Mouse (Mus musculus) left cerebral cortex, postnatal 14 days (tissue): ENCODE data around the gene B3galt4. TPM values are rescaled to one million over a fixed set of nuclear protein-coding genes. Genes with fewer than 3 reads are reported as not detected.

Experiments
- DNase-seq, 2 experiments: peaks; one replicate each; pipeline ENCODE4 v3.0.0; 2021 to 2022; ENCODE audit warnings: low spot score in 2 of 2, mixed read lengths in 1 of 2
- intact Hi-C: fragments of 180-260 bp; cut with DNase I; formaldehyde crosslinking; loops from one replicate; pipeline ENCODE4 v1.15.1; 2025
- total RNA-seq, 2 experiments: library from RNA; stranded (reverse); gene quantifications; 2 replicates each; pipeline ENCODE4 v1.2.3; 2021

B3galt4 gene
- total RNA-seq, 2 experiments from 2014 or later = 5.6 to 8.1 TPM

DNA sequence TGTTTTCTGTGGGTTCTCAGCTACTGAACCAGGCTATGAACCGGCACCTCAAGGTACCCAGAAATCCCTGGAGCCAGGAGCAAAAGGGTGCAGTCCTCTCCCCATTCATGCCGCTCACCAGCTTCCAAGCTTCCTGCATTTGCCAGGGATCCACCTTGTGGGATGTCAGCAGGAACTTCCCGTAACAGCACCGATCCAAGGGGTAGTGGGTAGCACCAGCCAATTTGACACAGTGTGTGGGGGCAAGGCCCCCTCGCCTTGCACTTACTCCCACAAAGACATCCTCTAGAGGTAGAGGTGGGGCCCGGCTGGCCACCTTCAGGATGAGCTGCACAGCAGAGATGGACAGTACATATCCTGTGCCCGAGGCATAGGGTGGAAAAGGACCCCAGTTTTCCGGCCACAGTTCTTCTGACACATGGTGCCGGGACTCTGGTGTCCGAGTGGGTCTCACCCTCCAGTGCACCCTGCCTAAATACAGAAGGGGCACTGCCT is 1.1 kb downstream of the B3galt4 start:
- intact Hi-C loops = no loop called here
- DNase-seq = no peak

DNA sequence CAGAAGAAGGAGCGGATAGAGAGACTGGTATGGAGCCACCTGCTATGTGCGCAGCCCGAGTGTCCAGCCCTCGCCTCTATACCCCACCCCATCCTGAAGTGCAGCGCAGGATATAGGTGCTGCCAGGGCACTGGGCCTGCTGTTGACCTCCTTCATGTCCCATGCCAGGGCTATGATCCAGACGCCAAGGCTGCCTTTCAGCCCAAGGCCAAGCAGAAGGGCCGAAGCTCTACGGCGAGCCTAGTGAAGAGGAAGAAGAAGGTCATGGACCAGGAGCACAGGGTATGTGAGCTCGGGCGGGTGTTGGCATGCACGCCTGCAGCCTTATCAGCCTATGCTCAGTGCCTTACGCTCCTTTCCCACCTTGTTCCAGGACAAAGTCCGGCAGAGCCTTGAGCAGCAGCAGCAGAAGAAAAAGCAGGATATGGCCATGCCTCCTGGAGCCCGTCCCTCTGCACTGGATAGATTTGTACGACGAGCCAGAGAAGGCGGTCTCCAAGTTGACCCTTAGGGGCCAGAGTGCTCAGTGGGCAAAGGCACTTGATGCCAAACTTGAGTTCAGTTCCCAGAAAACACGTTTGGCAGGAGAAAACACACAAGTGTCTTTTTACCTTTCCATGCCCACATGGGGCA is 2.3 kb downstream of the B3galt4 start:
- intact Hi-C loops = no loop called here
- DNase-seq = no peak

DNA sequence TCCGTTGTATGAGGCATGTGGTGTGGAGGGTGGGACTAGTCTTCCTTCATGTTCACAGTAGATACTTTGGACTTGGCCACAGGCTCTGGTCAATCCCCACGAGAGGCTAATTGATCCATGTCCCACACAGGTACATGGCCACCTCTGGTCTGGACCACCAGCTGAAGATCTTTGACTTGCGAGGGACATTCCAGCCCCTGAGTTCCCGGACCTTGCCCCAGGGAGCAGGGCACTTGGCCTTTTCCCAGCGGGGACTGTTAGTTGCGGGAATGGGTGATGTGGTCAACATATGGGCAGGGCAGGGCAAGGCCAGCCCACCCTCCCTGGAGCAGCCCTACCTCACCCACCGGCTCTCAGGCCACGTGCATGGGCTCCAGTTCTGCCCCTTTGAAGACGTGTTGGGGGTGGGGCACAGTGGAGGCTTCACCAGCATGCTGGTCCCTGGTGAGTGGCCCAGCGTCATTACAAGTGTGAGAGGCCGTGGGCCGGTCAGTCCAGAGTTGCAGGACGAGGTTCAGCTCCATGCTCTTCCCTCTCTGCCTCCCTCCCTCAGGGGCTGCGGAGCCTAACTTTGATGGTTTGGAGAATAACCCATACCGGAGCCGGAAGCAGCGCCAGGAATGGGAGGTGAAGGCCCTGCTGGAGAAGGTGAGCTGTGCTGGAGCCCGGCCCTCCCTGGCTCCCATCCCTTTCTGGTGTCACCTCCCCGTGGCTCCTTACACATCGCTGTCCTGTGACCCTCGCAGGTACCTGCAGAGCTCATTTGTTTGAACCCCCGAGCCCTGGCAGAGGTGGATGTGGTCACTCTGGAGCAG is 3.0 kb downstream of the B3galt4 start:
- no peak for DNase-seq
- intact Hi-C loops = no loop called here

DNA sequence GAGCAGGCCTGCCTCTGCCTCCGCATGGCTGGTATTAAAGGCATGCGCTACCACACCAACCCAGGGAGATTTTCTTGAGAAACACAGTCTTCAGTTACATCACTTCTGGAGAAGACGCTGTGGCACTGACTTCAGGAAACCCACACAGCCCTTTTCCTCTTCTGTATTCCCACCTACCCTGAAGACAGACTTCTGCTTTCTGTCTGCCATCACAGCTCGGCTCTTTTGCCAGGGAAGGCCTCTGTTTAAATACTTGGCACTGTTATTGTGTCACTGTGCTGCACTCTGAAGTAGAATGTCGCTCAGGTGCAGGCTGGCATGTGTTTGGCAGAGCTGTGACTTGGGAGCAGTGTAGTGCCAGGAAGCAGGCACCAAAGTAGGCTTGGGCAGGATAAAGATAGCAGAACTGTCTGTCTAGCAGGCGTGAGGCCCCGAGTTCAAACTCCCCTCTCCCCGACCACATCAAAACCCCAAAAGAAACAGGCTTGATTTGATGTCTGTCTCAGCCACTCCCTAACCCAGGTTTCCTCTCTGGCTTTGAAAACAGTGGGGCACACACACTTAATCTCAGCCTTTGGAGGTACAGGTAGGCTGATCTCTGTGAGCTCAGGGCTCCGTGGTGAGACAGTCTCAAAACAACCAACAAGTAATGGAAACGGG is 3.7 kb downstream of the B3galt4 start:
- intact Hi-C loops = no loop called here

DNA sequence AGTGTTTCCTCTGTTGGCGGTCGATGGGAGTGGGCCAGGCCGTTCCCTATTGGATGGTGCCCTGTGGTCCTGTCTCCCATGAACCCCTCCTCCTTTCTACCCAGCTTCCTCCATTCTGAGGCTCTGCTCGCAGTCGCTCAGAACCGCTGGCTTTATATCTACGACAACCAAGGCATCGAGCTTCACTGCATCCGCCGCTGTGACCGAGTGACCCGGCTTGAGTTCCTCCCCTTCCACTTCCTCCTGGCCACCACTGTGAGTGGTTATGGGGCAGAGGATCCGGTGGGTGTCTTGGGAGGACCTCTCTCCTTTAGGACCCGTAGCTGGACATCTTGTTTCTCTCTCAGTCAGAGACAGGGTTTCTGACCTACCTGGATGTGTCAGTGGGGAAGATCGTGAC is 7.8 kb downstream of the B3galt4 start:
- intact Hi-C loops = no loop called here
- DNase-seq = no peak

More for the DNA sequence above, 3.7 kb downstream of the B3galt4 start:
- no peak for DNase-seq

DNA sequence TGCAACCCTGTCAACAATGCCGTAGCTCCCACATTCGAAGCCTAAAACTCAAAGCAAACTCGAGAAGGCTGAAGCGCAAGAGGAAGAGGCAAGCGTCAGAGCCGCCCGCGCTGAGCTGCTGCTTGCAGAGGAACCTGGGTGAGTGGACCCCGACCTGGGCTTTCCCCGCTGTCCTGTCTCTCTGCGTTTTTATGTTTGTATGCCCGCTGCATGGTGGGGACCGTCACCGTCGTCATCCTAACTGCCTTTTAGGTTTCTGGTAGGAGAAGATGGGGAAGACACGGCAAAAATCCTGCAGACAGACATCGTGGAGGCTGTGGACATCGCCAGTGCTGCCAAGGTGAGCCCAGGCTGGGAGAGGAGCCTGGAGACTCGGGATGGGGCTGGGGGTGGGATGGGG is 9.9 kb downstream of the B3galt4 start:
- DNase-seq = no peak
- intact Hi-C loops = no loop called here

DNA sequence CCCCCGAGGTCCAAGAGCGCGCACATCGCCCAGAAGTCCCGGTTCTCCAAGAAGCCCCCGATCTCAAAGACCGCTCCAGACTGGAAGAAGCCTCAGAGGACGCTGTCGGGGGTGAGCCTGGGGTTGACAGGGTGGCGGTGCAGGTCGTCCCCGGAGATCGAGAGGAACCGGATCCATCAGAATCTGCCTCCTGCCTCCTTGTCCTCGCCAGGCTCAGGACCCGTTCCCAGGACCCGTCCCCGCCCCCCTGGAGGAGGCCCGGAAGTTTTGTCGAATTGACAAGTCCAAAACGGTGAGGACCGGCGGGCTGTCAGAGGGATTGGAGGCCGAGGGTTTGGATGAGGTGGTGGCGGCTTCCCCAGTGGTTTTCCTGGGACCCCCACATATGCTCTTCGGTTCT is 10.3 kb downstream of the B3galt4 start:
- intact Hi-C loops = no loop called here
- no peak for DNase-seq

DNA sequence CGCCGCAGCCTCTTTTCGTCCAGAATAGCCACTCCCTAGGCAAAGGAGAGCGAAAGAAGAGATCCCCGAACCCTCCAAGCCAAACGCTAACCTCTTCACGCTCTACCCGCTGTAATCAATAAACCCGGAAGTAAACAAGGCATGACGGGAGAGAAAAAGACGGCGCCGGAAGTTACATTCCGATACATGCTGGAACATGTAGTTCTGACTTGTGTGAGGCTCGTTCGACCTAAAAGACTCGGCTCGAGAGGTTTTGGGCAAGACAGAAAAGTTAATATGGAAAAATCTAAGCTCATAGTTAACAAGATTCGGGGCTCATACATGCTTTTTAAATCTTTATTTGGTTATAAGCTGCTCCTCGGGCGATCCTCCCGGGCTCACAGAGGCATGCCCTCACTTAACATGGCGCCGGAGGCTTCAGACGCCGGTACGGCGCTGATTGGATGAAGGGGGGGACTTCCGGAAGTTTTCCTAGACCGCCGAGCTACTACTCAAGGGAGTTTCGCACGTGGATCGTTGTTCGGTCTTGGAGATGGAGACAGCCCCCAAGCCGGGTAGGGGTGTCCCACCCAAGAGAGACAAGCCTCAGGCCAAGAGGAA is 11.0 kb downstream of the B3galt4 start, which contains the start of the genes Pfdn6 and Wdr46:
TSS of gene Pfdn6 (minus strand) at position 138 of the 600 bp plus-strand sequence.
TSS of gene Wdr46 (plus strand) at position 455 of the 600 bp plus-strand sequence.
- peak; percentile 87 to 90 for DNase-seq
- intact Hi-C loops = no loop called here

DNA sequence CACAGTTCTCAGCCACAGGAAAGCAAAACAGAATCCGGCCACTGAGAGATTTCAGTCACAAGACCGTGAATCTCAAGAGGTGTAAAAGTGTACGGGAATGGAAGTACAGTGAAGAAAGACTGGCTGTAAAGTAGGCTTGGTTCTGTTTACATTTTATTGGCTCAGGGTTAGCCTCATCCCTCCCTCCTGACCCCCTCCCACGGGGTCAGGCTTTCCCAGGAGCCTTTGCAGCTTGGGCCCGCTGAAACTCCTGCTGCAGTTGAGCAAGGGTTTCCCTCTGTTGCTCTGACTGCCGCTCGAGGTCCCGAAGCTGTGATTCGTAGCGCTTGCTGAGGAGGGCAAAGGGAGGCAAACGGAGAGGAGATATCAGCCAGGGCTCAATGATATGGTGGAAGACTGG is 12.5 kb downstream of the B3galt4 start:
- intact Hi-C loops = no loop called here
- no peak for DNase-seq

DNA sequence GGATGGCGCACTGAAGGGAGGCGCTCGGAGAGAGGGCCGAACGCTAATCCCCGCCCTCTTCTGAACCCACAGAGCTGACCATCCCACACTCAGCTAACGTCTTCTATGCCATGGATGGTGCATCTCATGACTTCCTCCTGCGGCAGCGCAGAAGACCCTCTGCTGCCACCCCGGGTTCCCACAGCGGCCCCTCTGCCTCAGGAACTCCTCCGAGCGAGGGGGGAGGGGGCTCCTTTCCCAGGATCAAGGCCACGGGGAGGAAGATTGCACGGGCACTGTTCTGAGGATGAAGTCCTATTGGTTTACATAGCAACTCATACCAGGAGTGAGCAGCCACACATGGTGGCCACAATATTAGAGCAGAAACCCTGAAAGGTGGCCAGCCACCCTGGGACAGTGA is 14.3 kb downstream of the B3galt4 start:
- no peak for DNase-seq
- intact Hi-C loops = no loop called here

DNA sequence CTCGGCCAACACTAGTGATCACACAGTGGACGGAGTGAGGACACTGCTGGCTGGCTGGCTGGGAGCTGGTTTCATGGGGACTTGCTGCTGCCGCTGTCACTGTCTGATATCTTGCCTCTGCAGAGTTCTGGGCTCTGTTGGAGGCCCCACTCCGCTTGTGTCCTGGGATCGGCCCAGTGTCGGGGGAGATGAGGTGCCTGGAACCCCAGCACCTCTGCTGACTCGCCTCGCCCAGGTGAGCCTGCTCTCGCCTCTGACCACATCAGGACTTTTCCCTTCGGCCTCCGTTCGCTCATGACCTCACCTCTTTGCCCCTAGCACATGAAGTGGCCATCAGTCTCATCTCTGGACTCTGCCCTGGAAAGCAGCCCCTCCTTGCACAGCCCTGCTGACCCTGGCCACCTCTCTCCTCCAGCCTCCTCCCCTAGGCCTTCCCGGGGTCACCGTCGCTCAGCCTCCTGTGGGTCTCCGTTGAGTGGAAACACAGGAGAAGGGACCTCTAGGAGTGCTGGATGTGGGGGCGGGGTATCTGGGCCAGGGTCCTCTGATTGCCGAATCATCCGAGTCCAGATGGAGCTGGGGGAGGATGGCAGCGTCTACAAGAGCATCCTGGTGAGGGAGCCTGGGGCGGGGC is 15.7 kb downstream of the B3galt4 start:
- DNase-seq = no peak
- intact Hi-C loops = no loop called here

DNA sequence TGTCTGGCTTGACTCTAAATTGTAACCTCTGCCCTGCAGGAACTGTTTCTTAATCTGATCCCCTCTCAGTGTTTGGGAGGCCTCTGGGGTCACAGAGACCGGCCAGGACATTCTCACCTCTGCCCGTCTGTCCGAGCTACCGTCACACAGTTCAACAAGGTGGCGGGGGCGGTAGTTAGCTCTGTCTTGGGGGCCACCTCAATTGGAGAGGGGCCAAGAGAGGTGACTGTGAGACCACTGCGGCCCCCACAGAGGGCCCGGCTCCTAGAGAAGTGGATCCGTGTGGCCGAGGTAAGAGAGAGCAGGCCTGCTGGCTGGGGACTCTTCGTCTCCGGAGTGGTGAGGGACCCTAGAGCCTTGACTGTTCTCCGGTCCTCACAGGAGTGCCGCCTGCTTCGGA is 18.3 kb downstream of the B3galt4 start:
- no peak for DNase-seq
- intact Hi-C loops = no loop called here

DNA sequence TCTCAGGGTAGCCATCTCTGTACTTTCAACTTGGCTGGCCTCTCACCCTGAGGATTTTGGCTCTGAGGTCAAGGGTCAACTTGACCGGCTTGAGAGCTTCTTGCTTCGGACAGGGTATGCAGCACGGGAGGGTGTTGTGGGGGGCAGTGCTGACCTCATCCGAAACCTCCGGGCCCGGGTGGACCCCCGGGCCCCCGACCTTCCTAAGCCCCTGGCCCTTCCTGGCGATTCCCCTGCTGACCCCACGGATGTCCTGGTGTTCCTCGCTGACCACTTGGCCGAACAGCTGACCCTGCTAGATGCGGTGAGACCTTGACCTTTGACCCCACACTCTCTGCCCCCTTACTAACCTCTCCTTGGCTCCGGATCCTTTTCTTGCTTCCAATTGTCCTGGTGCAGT is 18.8 kb downstream of the B3galt4 start:
- intact Hi-C loops = no loop called here
- DNase-seq = no peak

DNA sequence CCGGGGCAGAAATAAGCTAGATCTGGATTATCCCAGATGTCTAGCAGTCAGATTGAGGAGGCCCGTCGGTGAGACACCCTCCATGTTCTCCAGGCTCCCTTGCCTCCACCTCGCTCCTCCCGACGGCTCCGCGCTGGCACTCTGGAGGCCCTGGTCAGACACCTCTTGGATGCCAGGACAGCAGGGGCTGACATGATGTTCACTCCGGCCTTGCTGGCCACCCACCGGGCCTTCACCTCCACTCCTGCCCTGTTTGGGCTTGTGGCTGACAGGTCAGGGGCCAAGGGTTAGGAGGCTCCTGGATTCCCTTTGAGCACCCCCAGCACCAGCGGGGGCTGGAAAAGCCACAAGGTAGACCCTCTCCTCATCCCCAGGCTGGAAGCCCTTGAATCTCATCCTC is 19.3 kb downstream of the B3galt4 start:
- no peak for DNase-seq
- intact Hi-C loops = no loop called here

DNA sequence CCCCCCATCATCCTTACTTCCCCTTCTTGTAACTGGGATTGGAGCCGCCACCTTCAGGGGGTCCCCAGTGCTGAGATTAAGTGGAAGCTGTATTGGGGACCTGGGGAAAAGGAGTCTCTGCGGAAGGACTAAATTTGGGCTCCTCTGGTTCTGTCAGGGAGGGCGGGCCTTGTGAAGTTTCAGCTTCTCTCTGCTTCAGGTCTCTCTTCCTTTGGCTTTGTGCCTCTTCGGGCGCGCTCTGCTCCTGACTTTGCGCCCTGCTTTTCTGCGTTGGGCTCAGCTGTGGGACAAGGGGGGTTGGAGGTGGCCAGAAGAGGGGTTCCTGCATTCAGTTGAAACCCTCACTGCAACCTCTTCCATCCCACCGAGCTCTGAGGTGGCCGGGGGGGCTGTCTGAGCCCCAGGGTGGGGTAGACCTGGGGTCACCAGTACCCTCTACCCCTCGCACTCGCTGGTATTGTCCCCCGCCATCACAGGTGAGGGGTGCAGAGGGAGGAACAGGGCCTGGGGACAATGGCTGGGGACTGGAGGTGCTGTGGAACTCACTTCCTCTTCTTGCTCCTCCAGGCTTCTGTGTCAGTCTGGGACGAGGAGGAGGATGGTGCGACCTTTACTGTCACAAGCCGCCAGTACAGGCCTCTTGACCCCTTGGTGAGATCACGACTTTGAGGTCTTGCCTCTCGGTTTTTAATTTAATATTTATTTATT is 20.0 kb downstream of the B3galt4 start:
- DNase-seq = no peak
- intact Hi-C loops = no loop called here

DNA sequence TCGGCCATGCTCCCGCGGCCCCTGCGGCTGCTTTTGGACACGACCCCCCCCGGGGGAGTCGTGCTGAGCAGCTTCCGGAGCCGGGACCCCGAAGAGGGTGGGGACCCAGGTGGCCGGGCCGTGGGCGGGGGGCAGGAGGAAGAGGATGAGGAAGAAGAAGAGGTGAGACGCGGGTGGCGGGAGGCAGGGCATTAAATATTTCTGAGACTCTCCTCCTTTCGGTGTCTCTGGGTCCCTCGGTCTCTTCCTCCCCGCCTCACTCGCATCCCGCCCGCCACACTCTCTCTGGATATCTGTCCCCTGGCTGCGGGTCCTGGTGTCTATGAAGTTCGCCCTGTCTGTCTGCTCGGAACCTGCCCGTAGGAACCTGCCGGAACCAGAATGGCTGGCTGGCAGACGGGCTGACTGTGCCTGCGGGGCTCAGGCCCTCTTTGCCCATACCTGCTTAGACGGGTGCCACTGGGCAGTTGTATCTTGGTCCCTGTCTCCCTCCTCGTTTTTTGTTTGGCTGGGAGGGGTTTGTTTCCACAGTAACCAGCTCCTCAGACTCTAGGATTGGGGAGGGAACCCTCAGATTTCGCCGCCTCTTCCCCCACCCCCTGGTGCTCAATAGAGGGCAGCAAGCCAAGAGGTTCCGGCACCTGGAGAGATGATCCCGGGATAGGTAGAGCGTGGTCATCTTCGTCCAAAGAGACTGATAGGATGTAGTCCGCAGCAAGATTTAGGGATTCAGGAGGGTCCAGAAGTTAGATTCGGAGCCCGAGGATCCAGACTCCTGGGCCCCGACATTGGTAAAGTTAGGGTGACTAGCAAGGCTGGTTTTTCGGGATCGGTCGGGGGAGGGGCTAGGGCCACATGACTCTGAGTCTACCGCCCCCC is 20.8 kb downstream of the B3galt4 start:
- DNase-seq = peak; percentile 54 to 65
- intact Hi-C loops = no loop called here

DNA sequence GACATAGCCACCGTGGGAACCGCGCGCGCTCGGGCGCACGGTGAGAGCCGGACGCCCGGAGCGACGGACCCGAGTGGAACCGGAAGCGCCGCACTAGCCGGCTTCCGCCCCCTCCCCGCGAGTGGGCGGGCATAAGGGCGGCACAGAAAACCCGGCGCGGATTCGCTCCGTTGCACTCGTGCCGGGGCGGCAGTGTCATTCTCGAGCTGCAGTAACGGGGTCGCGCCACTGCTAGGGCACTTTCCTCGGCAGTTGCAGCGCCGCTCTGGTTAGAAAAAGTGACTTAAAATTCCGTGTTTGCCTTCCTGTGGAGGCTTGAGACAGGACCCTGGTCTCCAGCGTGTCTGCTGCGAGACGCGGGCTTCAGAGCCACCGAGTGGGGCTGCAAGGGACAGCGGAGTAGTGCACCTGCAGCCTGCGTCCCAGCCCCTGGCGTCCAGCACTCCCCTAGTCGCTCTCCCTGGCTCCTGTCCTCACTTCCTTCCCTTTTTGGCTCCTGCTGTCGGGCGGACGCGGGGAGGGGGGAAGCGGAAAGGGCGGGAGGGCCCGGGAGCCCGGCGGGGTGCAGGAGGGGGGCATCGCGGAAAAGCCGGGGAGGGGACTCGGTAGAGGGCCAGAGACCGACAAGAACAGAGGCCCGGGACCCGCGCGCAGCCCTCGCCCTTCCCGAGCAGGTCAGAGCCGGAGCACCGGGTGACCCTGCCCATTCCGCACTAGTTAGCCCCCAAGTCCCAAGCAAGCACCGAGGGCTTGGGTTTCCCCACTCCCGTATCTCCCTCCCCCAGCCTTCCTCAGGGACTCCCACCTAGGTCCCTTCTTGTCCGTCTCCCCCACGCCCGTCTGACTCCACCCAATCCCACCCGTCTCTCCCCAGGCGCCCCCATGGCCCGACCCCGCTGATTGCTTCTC is 21.7 kb downstream of the B3galt4 start, which contains the start of gene Rgl2:
TSS of gene Rgl2 (plus strand) at position 173 of the 909 bp plus-strand sequence.
- intact Hi-C loops = no loop called here
- DNase-seq = peak; percentile 95 to 96
